Mouse (Mus musculus) layer of hippocampus, adult 18-20 months (tissue): ENCODE measurements around the gene Wdr73. TPM values are rescaled to one million over a fixed set of nuclear protein-coding genes. Genes with fewer than 3 reads are reported as not detected.
"Not testable (repeated sequence)": the region's sequence is repeated elsewhere in the genome, so short reads cannot be mapped to it uniquely, and the experiment has no call there.

Experiments
- DNase-seq, 2 experiments: peaks; one replicate each; pipeline ENCODE4 v3.0.0; 2022; ENCODE audit warnings: low spot score in 2 of 2
- long read RNA-seq: library from polyadenylated mRNA; stranded (forward); transcript quantifications from one replicate; pipeline ENCODE4 v2.0.0, GENCODE M21; 2021
- total RNA-seq, 2 experiments: library from RNA; stranded (reverse); gene quantifications; 2 replicates each; pipeline ENCODE4 v1.2.3; 2021

Gene Wdr73
- 10 to 100 TPM; 27.2 to 31.5 TPM for total RNA-seq
- long read RNA-seq, transcript Wdr73-201 (8 exons, 2,114 nt) = minor isoform, 7 of 30 reads
- long read RNA-seq, transcript Wdr73-205 (7 exons, 2,549 nt) = major isoform, 12 of 30 reads
- long read RNA-seq, partial matches to known transcripts = 3 of 30 reads
- long read RNA-seq, other reads (novel, unspliced or antisense) = 6 of 30 reads

- DNase-seq = peak; percentile 88 to 93
Observed at GRCm38 (mm10) chr7:80900944-80901501, at the start of gene Wdr73. Wdr73 (minus strand) TSS chr7:80901269.

GRCm38 (mm10) chr7:80947445-80948350 is 46.6 kb upstream of the Wdr73 start, which contains the start of gene Sec11a:
Sec11a (minus strand) TSS chr7:80947780.
- DNase-seq = peak; percentile 93 to 97

GRCm38 (mm10) chr7:80939808-80940207 is 38.7 kb upstream of the Wdr73 start:
- no peak for DNase-seq

- DNase-seq = not testable (repeated sequence)
Observed at GRCm38 (mm10) chr7:80937304-80937666, 36.2 kb upstream of the Wdr73 start.

GRCm38 (mm10) chr7:80936617-80937303 is 35.7 kb upstream of the Wdr73 start:
- not testable (repeated sequence) for DNase-seq

- no peak for DNase-seq
Observed at GRCm38 (mm10) chr7:80935834-80936233, 34.8 kb upstream of the Wdr73 start.

GRCm38 (mm10) chr7:80932777-80933176 is 31.7 kb upstream of the Wdr73 start:
- DNase-seq = no peak

- DNase-seq = peak in 1 of 2 experiments; percentile 44
Observed at GRCm38 (mm10) chr7:80931618-80932207, 30.6 kb upstream of the Wdr73 start.

DNA sequence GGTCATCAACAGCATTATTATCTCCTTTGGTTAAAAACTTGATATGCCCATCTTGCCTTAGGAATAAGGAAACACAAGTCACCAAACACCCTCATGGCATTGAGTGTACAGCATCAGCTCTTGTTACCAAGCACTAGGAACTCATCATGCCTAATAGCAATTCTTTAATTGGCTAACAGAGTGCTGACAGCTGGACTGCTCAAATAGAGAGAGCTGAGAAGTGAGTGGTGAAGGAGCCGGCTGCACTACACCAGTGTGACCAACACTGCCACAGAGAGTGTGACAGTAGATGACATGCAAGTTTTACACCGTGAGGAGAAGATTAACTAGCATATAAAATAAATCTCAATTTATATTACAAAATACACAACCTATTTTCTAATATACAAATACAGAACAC is 22.1 kb upstream of the Wdr73 start:
- DNase-seq = no peak

DNA sequence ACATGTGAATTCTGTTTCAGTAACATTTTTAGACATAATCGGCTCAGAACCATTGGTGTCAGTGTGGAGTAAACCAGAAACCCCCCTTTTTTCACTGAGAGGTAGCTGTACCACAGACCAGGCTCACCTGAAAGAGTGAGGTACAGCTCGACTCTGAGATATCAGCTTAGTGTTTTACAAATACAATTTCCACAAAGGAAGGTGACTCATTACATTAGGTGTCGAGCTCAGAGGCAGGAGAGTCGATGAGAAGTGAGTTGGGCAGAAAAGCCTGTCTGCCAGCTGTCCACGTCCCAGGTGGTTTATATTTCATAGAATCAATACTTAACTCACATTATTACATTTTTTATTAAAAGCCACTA is 18.6 kb upstream of the Wdr73 start:
- DNase-seq = no peak

- no peak for DNase-seq
Observed at GRCm38 (mm10) chr7:80918982-80919646, 18.0 kb upstream of the Wdr73 start.

- no peak for DNase-seq
Observed at GRCm38 (mm10) chr7:80917916-80918465, 16.9 kb upstream of the Wdr73 start.

GRCm38 (mm10) chr7:80912496-80912895 is 11.4 kb upstream of the Wdr73 start:
- no peak for DNase-seq

- no peak for DNase-seq
Observed at GRCm38 (mm10) chr7:80911053-80911452, 10.0 kb upstream of the Wdr73 start.

GRCm38 (mm10) chr7:80904921-80905515 is 3.9 kb upstream of the Wdr73 start, which contains the start of gene Nmb:
Nmb (minus strand) TSS chr7:80905076.
- DNase-seq = peak; percentile 47 to 63

DNA sequence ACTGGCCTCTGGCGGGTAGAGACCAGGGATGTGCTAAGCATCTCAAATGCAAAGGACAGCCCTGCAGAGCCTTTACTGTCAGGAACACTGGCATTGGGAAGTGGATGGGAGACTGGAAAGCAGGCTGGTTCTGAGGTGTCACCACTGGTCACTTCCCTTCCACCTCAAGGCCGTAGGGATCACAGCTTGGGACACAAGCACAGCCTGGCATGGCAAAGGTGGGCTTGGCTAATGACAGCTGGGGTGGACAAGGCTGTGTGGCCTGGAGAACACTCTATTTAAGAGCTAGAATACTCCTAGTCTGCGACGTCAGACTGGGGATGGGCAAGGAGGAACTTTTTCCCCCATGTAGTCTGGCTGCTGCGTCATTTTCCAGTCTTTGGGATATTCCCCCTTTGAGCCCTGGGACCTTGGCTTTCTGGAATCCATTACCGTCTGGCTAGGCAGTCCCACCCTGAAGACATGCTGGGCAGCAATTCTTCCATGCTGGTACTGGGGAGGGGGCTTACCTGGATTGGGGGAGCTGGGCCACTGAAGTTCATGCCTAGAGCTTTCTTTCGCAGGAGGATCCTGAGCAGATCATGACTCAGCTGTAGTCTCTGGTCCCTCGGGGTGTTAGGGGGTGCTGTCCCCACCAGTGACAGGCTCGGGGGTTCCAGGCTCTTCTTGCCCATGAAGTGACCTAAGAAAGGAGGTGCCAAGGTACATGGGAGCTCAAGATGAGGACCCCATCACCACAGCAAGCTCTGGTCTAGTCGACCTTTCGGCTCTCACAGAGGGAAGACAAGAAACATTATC is 2.8 kb upstream of the Wdr73 start:
- no peak for DNase-seq

GRCm38 (mm10) chr7:80901541-80902274 is 639 bp upstream of the Wdr73 start:
- DNase-seq = no peak

GRCm38 (mm10) chr7:80897721-80898120 is 3.3 kb downstream of the Wdr73 start:
- no peak for DNase-seq
